Mouse (Mus musculus) liver, postnatal 0 days (tissue): ENCODE measurements at regions not wholly inside any gene's neighbourhood (a gene's known extent, or its start where the extent isn't known, plus 50 kb on each side); places are given as distances from the start of the nearest gene placed in this dataset.

Experiments
- ATAC-seq: fragments of 200-750 bp; cut with Nextera tagmentation; 2 replicates; pipeline ENCODE4 v1.8.0; 2017; ENCODE audit warnings: mild to moderate bottlenecking, moderate library complexity
- DNase-seq: peaks from one replicate; pipeline ENCODE4 v3.0.0-alpha.2; 2016
- H3K27ac ChIP-seq: fragments of 300-500 bp; sonication (generic); 2 replicates; pipeline ENCODE4 v1.5.1; 2014; ENCODE audit warnings: antibody characterized with exemption, moderate library complexity, mild to moderate bottlenecking, low read depth
- H3K27me3 ChIP-seq: fragments of 300-500 bp; sonication (generic); 2 replicates; pipeline ENCODE4 v1.6.1; 2014; ENCODE audit warnings: low read length, control low read depth, mixed read lengths; ENCODE audit not compliant: insufficient read depth
- H3K36me3 ChIP-seq: fragments of 300-500 bp; sonication (generic); replicated peaks from 2 replicates; pipeline ENCODE4 v1.6.1; 2014; ENCODE audit warnings: mild to moderate bottlenecking, control low read depth, low read length, moderate library complexity, mixed read lengths; ENCODE audit not compliant: insufficient read depth
- H3K4me1 ChIP-seq: fragments of 300-500 bp; sonication (generic); 2 replicates; pipeline ENCODE4 v1.6.1; 2014; ENCODE audit warnings: antibody characterized with exemption, mild to moderate bottlenecking, control low read depth; ENCODE audit not compliant: insufficient read depth
- H3K4me2 ChIP-seq: fragments of 300-500 bp; sonication (generic); 2 replicates; pipeline ENCODE4 v1.6.1; 2014; ENCODE audit warnings: low read depth, mild to moderate bottlenecking, low read length, moderate library complexity, mixed read lengths
- H3K4me3 ChIP-seq: fragments of 300-500 bp; sonication (generic); 2 replicates; pipeline ENCODE4 v1.5.1; 2014; ENCODE audit warnings: low read depth, low read length
- H3K9ac ChIP-seq: fragments of 300-500 bp; sonication (generic); replicated peaks from 2 replicates; pipeline ENCODE4 v1.6.1; 2014; ENCODE audit warnings: mild to moderate bottlenecking, moderate library complexity
- H3K9me3 ChIP-seq: fragments of 300-500 bp; sonication (generic); 2 replicates; pipeline ENCODE4 v1.6.1; 2016; ENCODE audit warnings: mild to moderate bottlenecking, control low read depth, low read length, mixed read lengths
- CTCF ChIP-seq: sonication (generic); IDR thresholded peaks from 2 replicates; pipeline ENCODE4 v1.5.1; 2016; ENCODE audit warnings: antibody characterized with exemption, low read depth
- EP300 ChIP-seq: IDR thresholded peaks from 2 replicates; pipeline ENCODE4 v1.6.1; 2016; ENCODE audit warnings: antibody characterized with exemption, low read depth, mild to moderate bottlenecking
- WGBS: fragments of 180-500 bp; shearing (Covaris S2); extraction: QIAGEN DNeasy Blood & Tissue Kit; methylation state at CpG from one replicate; pipeline ENCODE4 v1.1.7; 2014; ENCODE audit not compliant: insufficient replicate concordance; 5-methylcytosine and 5-hydroxymethylcytosine counted together

DNA sequence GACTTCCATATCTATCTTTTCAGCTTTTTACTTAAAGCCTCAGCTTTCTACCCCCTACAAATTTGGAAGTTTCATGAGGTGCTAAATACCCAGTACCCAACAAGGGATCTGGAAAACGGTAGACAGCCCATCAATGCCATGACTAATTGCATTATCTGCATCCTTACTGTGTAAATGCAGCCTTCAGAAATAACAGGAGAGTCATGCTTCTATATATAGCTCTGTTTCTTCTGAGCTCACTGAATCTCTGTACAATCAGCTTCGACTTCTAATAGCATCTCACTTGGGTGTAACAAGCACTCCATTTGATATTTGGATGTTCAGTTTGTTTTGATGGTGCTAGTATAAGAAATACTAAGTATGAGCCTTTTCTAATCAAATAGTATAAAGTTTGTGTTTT, 120.7 kb downstream of the Tmsb4x start:
- no peak overlapping the region for H3K9ac ChIP-seq
- no peaks in the 10 kb centered on the region for H3K9me3 ChIP-seq
- no peaks in the 10 kb centered on the region for H3K36me3 ChIP-seq
- H3K4me1 ChIP-seq = no peaks in the 10 kb centered on the region
- DNase-seq = no peak
- no peak overlapping the region for H3K4me3 ChIP-seq
- ATAC-seq = no peak
- no peak overlapping the region for H3K4me2 ChIP-seq
- TF ChIP-seq EP300 = no peak
- no peak for TF ChIP-seq CTCF
- 36% methylated on average over 2 of the region's 2 CpGs for WGBS
- H3K27me3 ChIP-seq = no peaks in the 10 kb centered on the region
- no peak overlapping the region for H3K27ac ChIP-seq

DNA sequence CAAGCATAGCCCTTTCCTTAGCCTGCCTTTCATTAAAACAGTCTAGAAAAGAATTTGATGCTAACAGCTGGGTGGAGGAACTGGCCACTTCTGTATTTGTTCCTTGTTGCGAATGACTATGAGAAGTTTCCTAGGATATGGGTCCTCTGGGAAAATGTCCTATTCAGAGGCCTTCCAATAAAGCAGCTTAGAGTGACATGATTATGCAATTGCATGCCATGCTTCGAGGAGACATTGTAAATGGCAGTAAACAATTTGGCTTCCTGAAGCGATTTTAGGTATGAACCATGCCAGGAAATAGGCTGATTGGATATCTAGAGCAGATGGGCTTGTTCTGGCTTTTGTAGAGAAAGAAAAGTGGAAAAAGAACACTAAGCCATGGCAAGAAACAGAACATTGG, 128.3 kb downstream of the Tmsb4x start:
- no peak for ATAC-seq
- H3K4me3 ChIP-seq = no peak overlapping the region
- WGBS = 58% methylated on average over 3 of the region's 3 CpGs

DNA sequence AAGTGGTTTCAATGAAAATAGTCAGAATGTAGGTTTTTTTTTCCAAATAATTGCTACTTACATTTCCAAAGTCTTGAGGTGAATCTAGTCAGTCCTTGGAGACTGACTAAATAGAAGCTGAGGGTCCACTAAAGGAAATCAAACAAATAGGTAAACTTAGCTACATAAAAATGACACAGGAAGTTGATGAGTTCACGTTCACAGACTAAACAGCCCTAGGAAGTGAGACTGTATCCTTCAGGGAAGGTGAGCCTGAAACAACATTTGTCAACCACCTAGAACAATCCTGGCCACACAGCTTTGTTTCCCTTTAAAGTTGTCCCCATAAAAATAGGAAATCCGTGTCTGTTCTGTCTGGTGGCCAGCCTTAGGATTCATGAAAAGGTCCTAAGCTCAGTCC, 140.0 kb downstream of the Tmsb4x start:
- Histone ChIP-seq H3K9ac (no peak overlapping the region), H3K4me2 (no peak overlapping the region), H3K36me3 (no peaks in the 10 kb centered on the region), H3K4me1 (no peaks in the 10 kb centered on the region), H3K27me3 (no peaks in the 10 kb centered on the region), H3K4me3 (no peak overlapping the region), H3K27ac (no peak overlapping the region), H3K9me3 (no peaks in the 10 kb centered on the region)
- WGBS = 45% methylated on average over 2 of the region's 2 CpGs
- TF ChIP-seq EP300 (no peak), CTCF (no peak)
- ATAC-seq = no peak
- DNase-seq = no peak

More for the DNA sequence above, 128.3 kb downstream of the Tmsb4x start:
- H3K9me3 ChIP-seq = no peaks in the 10 kb centered on the region
- H3K36me3 ChIP-seq = no peaks in the 10 kb centered on the region
- no peak for DNase-seq
- H3K9ac ChIP-seq = no peak overlapping the region
- no peaks in the 10 kb centered on the region for H3K27me3 ChIP-seq
- H3K4me2 ChIP-seq = no peak overlapping the region
- TF ChIP-seq CTCF = no peak
- TF ChIP-seq EP300 = no peak
- H3K27ac ChIP-seq = no peak overlapping the region
- H3K4me1 ChIP-seq = no peaks in the 10 kb centered on the region

DNA sequence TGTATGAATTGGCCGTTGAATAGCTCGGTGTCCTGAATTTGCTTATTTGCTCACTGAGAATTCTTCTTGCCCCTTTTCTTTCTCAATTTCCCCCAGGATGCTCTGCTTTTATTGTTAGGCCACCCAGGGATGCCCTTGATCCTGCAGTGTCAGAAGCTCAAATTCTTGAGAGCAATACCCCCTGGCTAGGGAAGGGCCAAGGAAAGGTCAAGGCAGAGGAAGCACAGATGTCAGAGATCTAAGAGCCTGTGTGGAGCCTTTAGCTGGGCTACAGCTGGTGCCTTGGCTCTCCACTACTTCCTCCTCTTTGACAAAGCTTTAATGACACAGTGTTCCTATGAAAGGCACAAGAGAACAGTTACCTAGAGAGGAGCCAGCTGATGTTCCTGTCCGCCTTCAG, 141.2 kb downstream of the Tmsb4x start:
- H3K36me3 ChIP-seq = no peaks in the 10 kb centered on the region
- no peak overlapping the region for H3K4me3 ChIP-seq
- H3K4me2 ChIP-seq = no peak overlapping the region
- H3K9ac ChIP-seq = no peak overlapping the region
- WGBS = 86% methylated on average over 3 of the region's 3 CpGs
- ATAC-seq (no peak), DNase-seq (no peak)
- TF ChIP-seq CTCF (no peak), EP300 (no peak)
- H3K27me3 ChIP-seq = no peaks in the 10 kb centered on the region
- no peaks in the 10 kb centered on the region for H3K4me1 ChIP-seq
- H3K27ac ChIP-seq = no peak overlapping the region
- no peaks in the 10 kb centered on the region for H3K9me3 ChIP-seq

DNA sequence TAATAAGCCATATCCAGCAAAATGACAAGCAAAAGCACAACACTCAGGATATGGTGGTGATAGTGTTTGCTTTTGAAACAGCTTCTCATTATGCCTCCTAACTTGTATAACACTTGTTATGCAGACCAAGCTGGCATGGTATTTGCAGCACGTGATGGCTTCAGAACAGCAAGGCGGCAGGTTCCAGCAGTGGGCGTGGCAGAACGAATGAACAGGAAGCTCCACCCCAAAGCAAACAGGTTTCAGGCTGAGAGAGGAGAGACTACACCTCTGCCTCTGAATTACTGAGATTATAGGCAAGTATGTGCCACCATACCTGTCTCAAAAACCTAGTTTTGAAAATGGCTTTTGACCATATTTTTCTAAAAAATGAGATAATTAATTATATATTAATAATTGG, 145.2 kb downstream of the Tmsb4x start:
- DNase-seq (no peak), ATAC-seq (no peak)
- TF ChIP-seq EP300 = no peak
- no peak for TF ChIP-seq CTCF
- Histone ChIP-seq H3K4me2 (no peak overlapping the region), H3K4me1 (no peaks in the 10 kb centered on the region), H3K27me3 (no peaks in the 10 kb centered on the region), H3K9ac (no peak overlapping the region), H3K36me3 (no peaks in the 10 kb centered on the region), H3K27ac (no peak overlapping the region), H3K4me3 (no peak overlapping the region), H3K9me3 (no peaks in the 10 kb centered on the region)
- WGBS = 45% methylated on average over 4 of the region's 4 CpGs

DNA sequence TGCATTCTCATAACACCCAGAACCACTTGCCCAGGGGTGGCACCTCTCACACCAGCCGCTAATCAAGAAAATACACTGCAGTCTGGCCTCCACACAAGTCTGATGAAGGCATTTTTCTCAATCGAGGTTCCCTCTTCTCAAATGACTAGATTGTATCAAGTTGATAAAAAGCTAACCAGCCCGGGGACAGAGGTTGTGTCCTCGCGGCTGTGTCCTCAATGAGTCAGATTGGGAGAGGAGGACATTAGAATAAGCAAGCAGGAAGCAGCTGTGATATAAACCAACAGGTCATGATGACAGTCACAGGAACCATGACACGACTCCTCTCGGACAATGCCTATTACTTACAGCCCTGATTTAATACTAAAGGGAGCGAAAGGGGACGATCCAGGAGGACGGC, 156.7 kb downstream of the Tmsb4x start:
- 80% methylated on average over 10 of the region's 10 CpGs for WGBS
- Histone ChIP-seq H3K9ac (no peak overlapping the region), H3K4me1 (no peaks in the 10 kb centered on the region), H3K27ac (no peak overlapping the region), H3K4me3 (no peak overlapping the region), H3K9me3 (no peaks in the 10 kb centered on the region), H3K4me2 (no peak overlapping the region), H3K27me3 (no peaks in the 10 kb centered on the region), H3K36me3 (no peaks in the 10 kb centered on the region)
- DNase-seq = no peak
- ATAC-seq = no peak
- TF ChIP-seq CTCF (no peak), EP300 (no peak)

DNA sequence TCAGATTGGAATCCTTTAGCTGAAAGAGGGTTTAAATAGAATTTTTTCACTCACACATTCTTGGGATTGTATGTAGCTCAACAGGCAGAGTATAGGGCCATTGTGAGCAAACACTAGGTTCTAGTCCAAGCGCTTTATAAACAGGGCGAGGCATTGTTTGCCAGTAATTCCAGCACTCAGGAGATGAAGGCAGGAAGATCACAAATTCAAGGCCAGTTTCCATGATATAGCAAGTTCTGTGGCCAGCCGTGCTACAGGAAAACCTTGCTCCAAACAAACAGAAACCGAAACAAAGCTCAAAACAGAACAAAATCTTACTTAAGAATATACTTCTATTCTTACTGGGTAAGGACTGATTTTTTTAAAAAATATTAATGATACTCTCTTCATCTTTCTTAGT, 159.0 kb downstream of the Tmsb4x start:
- no peak overlapping the region for H3K4me3 ChIP-seq
- H3K27ac ChIP-seq = peak overlapping the region; percentile 11; the same call in 1 of the 2 replicates
- DNase-seq = no peak
- H3K36me3 ChIP-seq = no peaks in the 10 kb centered on the region
- TF ChIP-seq CTCF = no peak
- no peak for TF ChIP-seq EP300
- ATAC-seq = no peak
- no peak overlapping the region for H3K4me2 ChIP-seq
- 64% methylated on average over 4 of the region's 4 CpGs for WGBS
- no peak overlapping the region for H3K9ac ChIP-seq
- no peaks in the 10 kb centered on the region for H3K9me3 ChIP-seq
- no peaks in the 10 kb centered on the region for H3K4me1 ChIP-seq
- H3K27me3 ChIP-seq = no peaks in the 10 kb centered on the region
